Mouse (Mus musculus): ENCODE data around the gene Mrpl12. TPM values are rescaled to one million over a fixed set of nuclear protein-coding genes. Genes with fewer than 3 reads are reported as not detected.

The Mrpl12 gene
- 100 to 1,000 TPM; 133 to 143 TPM for total RNA-seq (2021)
- long read RNA-seq, experiment 1, transcript Mrpl12-201 (5 exons, 1,316 nt) = major isoform, 165 of 169 reads
- long read RNA-seq, experiment 1, partial matches to known transcripts = 1 of 169 reads
- long read RNA-seq, experiment 1, other reads (novel, unspliced or antisense) = 2 of 169 reads
- long read RNA-seq, experiment 2, transcript Mrpl12-202 (4 exons, 768 nt) = minor isoform, 5 of 175 reads
- long read RNA-seq, experiment 2, transcript Mrpl12-201 (5 exons, 1,316 nt) = major isoform, 166 of 175 reads
- long read RNA-seq, experiment 2, partial matches to known transcripts = 0 of 175 reads
- long read RNA-seq, experiment 2, other reads (novel, unspliced or antisense) = 4 of 175 reads

DNA sequence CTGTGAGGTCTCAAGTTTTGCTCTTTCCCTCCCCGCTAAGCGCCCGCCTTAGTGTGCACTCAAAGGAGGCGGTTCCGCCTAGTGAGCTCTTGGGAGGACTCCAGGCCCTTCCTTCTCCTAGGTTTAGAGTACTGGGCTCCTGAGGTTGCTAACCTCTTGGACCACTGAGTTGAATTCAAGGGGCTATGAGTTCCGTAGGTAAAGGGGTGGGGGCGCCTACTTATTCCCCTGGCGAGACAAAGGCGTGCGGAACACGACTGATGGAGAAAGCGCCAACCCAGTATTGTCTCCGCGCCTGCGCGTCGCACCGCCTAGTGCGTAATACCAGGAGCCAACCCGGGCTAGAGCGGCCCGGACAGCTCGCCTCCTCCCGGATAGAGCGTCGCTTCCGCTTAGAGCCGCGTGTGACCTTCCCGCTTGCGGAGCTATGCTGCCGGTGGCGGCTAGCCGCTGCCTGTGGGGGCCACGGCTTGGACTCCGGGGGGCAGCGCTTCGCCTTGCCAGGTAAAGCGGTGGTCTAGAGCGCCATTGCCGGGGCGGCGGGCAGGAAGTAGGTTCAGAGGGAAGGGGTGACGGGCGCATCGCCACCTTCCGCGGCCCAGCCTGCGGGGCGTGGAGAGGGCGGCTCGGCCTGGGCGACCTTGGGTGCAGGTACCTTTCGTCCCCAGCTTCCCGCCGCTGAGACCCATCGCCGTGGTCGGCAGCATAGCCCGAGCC lies at the start of gene Mrpl12:
Gene Mrpl12 (plus strand): TSS at position 349 of the 717 bp plus-strand sequence.
- DNase-seq = peak; percentile 91
- intact Hi-C loops (cut with DNase I; ENCODE audit: low total_unique reads) = no loop called here

DNA sequence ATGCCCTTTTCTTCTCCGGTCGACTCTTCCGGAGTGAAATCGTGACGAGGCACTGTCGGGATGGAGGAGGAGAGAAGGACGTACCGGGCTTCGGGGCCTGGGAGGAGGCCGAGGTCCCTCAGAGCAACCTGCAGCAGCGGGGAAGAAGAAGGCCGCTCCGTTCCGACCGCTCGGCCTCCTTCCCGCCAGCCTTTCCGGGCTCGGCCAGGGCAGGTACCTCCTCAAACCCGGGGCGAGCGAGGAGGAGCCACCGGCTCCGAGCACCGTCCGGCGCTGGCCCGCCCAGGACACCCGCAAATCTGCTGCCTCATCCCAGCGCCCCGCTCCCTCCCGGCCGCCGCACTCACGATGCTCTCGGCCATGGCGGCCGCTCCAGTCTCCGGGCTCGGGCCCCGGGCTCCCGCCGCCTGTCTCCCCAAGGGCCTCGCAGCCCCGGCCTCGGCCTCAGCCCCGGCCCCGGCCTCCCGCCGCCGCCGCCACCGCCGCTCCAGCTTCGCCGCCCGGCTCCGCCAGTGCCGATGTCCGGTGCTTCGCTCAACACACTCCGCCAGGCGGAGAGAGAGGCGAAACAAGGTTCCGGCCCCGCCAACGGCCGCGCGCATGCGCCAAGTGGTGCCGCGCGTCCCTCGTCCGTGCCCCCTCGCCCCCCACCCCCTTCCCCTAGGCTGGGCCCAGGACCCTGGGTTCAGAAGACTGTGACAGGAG lies 47.1 kb upstream of the Mrpl12 start, which contains the start of gene Nploc4:
Gene Nploc4 (minus strand): TSS at position 557 of the 705 bp plus-strand sequence.
- intact Hi-C loops (cut with DNase I; ENCODE audit: low total_unique reads) = no loop called here

GRCm38 (mm10) chr11:120437857-120438385 lies 46.5 kb upstream of the Mrpl12 start:
- intact Hi-C loops (cut with DNase I; ENCODE audit: low total_unique reads) = no loop called here
- DNase-seq = no peak

More for the DNA sequence above, 47.1 kb upstream of the Mrpl12 start, which contains the start of gene Nploc4:
- peak; percentile 88 for DNase-seq

- intact Hi-C loops (cut with DNase I; ENCODE audit: low total_unique reads) = no loop called here
- DNase-seq = no peak
These were observed 42.1 kb upstream of the Mrpl12 start, which contains the start of gene Tspan10 for GRCm38 (mm10) chr11:120442344-120442743. TSS of gene Tspan10 (plus strand) at chr11:120442644.

DNA sequence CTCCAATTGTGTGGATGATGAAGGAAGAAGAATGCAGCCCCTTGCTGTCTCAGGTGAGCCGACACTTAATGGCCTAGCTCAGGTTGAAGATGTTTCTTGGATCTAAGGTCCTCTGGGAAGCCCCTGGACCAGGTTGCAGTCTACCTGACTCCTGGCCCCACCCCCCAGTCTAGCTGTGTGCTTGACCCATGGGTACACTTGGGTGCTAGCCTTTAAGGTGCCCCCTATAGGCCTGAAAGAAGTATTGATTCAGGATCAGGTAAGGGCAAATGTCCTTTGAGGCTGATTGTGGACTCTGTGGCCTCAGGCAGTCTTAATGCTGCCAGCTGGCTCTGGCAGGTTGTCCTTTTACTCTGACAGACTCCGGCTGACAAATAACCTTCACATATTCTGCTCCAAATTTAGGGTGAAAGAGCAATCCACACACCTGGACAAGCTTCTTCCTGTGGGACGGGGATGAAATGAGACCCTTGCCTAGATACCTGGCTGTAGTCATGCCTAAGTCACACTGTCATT lies 41.6 kb upstream of the Mrpl12 start:
- intact Hi-C loops (cut with DNase I; ENCODE audit: low total_unique reads) = no loop called here

GRCm38 (mm10) chr11:120444106-120444505 lies 40.3 kb upstream of the Mrpl12 start:
- DNase-seq = no peak
- intact Hi-C loops (cut with DNase I; ENCODE audit: low total_unique reads) = no loop called here

More for the DNA sequence above, 41.6 kb upstream of the Mrpl12 start:
- no peak for DNase-seq

DNA sequence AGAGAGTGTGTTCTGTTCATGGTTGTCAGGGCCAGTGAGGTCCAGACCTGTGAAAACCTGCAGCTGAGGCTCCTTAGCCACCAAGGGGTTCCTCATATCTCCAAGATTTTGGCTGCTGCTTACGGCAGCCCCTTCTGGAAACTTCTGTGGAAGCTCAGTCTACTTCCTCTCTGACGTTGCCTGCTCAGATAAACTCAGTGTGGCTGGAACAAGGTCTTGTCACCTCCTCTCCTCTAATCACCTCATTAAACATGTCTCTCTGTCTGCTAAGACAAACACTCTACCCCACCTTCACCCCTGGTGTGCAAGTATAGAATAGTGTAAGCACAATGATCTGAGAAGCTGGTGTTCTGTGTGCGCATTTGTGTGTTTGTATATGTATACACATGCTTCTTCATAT lies 38.9 kb upstream of the Mrpl12 start:
- DNase-seq = no peak
- intact Hi-C loops (cut with DNase I; ENCODE audit: low total_unique reads) = no loop called here

GRCm38 (mm10) chr11:120447179-120447578 lies 37.2 kb upstream of the Mrpl12 start:
- intact Hi-C loops (cut with DNase I; ENCODE audit: low total_unique reads) = no loop called here
- no peak for DNase-seq

DNA sequence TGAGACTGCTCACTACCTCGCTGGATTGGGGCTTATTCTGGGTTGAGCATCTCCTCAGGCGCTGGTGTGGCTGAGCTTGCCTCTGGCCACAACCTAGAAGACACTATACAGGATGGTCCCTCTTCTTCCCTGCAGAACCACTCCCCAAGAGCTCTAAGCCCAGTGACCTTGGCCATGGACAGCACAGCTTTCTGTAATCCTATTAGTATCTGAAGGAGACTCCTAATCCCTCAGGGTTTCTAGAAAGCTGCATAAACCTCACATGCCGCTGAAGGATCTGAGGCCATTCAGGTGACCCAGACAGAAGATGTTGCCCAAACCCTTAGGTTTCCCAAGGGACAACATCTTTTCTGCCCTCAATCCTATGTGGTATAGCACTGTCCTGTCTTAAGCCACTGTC lies 32.2 kb upstream of the Mrpl12 start:
- no peak for DNase-seq
- intact Hi-C loops (cut with DNase I; ENCODE audit: low total_unique reads) = no loop called here

DNA sequence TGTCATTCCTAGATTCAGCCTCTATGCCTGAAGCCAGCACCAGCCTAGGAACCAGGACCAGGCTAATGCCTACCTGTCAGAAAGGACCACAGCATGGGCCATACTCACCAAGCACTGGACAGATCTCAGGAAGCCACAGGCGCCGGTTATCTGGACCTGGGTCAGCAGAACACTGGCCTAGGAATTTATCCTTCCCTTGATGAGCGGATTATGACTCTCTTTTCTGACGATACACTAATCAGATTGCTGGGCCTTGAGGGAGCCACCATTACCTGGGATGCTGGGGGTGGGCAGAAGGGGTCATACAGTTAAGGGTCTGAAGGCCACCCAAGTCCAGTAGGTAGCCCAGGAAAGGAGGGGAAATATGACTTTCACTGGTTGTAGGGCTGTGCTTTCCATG lies 31.1 kb upstream of the Mrpl12 start, which contains the start of gene Pde6g:
Gene Pde6g (minus strand): TSS at position 195 of the 400 bp plus-strand sequence.
- intact Hi-C loops (cut with DNase I; ENCODE audit: low total_unique reads) = no loop called here
- DNase-seq = no peak

DNA sequence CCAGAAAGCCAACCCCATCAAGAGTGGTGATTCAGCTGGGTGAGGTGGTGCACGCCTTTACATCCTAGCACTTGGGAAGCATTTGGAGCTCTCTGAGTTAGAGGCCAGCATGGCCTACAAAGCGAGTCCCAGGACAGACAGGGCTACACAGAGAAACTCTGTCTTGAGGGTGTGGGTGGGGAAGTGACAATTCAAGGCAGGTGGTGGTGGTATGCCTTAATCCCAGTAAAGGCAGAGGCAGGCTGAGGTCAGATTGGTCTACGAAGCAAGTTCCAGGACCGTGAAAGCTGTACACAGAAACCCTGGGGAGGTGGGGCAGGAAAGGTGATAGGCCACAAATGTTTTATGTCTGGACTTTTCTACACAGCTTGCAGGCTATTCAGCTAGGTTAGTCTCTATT lies 29.4 kb upstream of the Mrpl12 start:
- intact Hi-C loops (cut with DNase I; ENCODE audit: low total_unique reads) = no loop called here
- no peak for DNase-seq

DNA sequence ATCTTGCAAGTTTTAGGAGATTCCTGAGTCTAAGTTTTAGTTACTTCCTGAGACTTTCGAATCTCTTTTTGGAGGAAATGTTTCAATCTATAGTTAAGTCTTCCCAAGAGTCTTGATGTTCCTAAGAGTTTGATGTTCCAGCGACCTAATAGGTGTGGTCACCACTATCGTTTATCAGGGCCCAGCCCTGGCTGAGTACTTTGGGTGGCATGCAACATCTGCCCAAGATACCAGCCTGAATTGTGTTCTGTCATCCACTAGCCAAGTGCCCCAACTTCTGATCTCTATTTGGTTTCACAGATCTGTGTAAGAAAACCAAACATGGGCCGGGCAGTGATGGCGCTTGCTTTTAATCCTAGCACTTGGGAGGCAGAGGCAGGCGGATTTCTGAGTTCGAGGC lies 29.0 kb upstream of the Mrpl12 start:
- DNase-seq = no peak
- intact Hi-C loops (cut with DNase I; ENCODE audit: low total_unique reads) = no loop called here

DNA sequence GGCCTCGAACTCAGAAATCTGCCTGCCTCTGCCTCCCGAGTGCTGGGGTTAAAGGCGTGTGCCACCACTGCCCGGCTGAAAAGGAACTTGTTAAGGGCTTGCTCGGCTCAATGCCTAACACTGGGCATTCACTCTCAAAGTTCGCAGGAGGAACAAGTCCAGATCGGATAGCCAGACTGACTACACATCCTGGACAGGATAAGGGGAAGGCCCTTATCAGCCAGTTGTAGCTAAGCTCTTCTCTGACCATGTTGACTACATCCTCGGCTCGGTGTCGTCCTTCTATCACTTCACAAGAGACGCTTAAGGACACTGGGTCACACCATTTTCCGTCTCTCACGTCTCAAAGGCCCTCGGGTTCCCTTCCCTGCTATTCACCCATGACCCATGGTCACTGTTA lies 27.0 kb upstream of the Mrpl12 start:
- intact Hi-C loops (cut with DNase I; ENCODE audit: low total_unique reads) = no loop called here
- DNase-seq = no peak

GRCm38 (mm10) chr11:120457772-120458751 lies 26.4 kb upstream of the Mrpl12 start, which contains the start of the genes Oxld1 and Ccdc137:
TSS of gene Oxld1 (minus strand) at chr11:120458068.
TSS of gene Ccdc137 (plus strand) at chr11:120458115.
- intact Hi-C loops (cut with DNase I; ENCODE audit: low total_unique reads) = no loop called here
- DNase-seq = peak; percentile 76

DNA sequence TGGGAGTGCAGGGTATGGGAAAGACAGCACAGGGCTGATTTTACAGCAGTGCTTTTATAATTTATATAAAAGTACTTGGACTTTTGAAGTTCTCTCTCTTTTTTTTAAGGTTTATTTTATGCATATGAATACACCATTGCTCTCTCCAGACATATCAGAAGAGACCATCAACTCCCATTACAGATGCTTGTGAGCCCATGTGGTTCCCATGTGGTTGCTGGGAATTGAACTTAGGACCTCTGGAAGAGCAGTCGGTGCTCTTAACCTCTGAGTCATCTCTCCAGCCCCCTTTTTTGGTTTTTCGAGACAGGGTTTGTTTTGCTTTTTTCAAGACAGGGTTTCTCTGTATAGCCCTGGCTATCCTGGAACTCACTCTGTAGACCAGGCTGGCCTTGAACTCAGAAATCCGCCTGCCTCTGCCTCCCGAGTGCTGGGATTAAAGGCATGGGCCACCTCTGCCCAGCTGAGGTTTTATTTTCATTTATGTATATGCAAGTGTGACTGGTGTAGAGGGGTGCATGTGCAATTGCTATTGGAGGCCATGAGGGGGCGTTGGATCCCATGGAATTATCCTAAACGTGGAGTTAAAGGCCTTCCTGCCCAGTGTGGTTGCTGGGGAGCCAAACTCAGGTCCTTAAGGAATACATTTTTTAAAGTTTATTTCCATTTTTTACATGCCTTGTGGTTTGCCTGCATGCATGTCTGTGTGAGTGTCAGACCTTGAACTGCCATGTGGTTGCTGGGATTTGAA lies 25.4 kb upstream of the Mrpl12 start:
- intact Hi-C loops (cut with DNase I; ENCODE audit: low total_unique reads) = no loop called here
- no peak for DNase-seq

GRCm38 (mm10) chr11:120463536-120463935 lies 20.9 kb upstream of the Mrpl12 start:
- intact Hi-C loops (cut with DNase I; ENCODE audit: low total_unique reads) = no loop called here
- DNase-seq = no peak

DNA sequence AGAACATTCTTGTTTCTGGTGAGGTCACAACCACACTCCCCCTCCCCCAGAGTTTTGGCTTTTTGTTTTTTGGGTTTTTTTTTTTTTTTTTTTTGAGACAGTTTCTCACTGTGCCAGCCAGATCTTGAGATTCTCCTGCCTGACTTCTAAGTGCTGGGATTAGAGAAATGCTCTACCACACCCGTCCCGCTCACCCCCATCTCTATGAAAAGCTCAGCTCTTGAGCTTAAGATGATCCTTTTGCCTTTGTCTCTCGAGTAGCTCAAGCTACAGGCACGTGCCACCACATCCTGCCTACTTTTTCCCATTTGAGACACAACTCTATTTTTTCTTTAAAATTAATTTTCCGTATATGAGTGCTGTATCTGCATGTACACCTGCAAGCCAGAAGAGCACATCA lies 20.0 kb upstream of the Mrpl12 start:
- intact Hi-C loops (cut with DNase I; ENCODE audit: low total_unique reads) = no loop called here

GRCm38 (mm10) chr11:120465521-120465920 lies 18.9 kb upstream of the Mrpl12 start:
- no peak for DNase-seq
- intact Hi-C loops (cut with DNase I; ENCODE audit: low total_unique reads) = no loop called here

More for the DNA sequence above, 20.0 kb upstream of the Mrpl12 start:
- DNase-seq = no peak

Measured in gastrocnemius, postnatal 14 days (tissue).